Mouse (Mus musculus) mature B cell (primary cell): Measurements from ENCODE around the gene Vmn1r201.

Experiments used
- in situ Hi-C: fragments of 300-500 bp; cut with MboI; formaldehyde crosslinking; loops from 2 replicates; pipeline ENCODE4 v1.14.3; 2019

Gene Vmn1r201

GRCm38 (mm10) chr13:22471623-22472022 lies at the start of gene Vmn1r201:
Gene Vmn1r201, plus strand, starts transcription at chr13:22471923.
- in situ Hi-C loops: no loop called here

- in situ Hi-C loops: no loop called here
Observed at GRCm38 (mm10) chr13:22455145-22455544, 16.6 kb upstream of the Vmn1r201 start.

GRCm38 (mm10) chr13:22502431-22502830 lies 30.7 kb downstream of the Vmn1r201 start:
- in situ Hi-C loops: no loop called here

- in situ Hi-C loops: no loop called here
Observed at GRCm38 (mm10) chr13:22505281-22505680, 33.6 kb downstream of the Vmn1r201 start, which contains the start of gene Vmn1r202. Gene Vmn1r202, minus strand, starts transcription at chr13:22505381.

GRCm38 (mm10) chr13:22517814-22518213 lies 46.1 kb downstream of the Vmn1r201 start, which contains the start of gene Vmn1r203:
Gene Vmn1r203, plus strand, starts transcription at chr13:22518114.
- in situ Hi-C loops: no loop called here
